Mouse (Mus musculus): ENCODE measurements around the gene Akip1. TPM values are rescaled to one million over a fixed set of nuclear protein-coding genes. Genes with fewer than 3 reads are reported as not detected.

Gene Akip1
- total and polyA plus RNA-seq, 2 experiments from 2014 or later: 6.9 to 29.5 TPM

GRCm38 (mm10) chr7:109723114-109723513 lies 19.6 kb downstream of the Akip1 start:
- H3K27ac ChIP-seq (ENCODE audit: low read depth): no peak overlapping the region
- no peak for ATAC-seq (ENCODE audit: insufficient read depth, low read depth)
- 89% methylated on average over 8 of the region's 8 CpGs for WGBS
- H3K9ac ChIP-seq (replicated peaks; ENCODE audit: low read depth, low read length): no peak overlapping the region
- no peaks in the 10 kb centered on the region for H3K9me3 ChIP-seq (replicated peaks; ENCODE audit: control insufficient read depth, low read length)
- no peak for DNase-seq (ENCODE audit: low spot score)
- no peak overlapping the region for H3K4me2 ChIP-seq (ENCODE audit: low read depth, low read length)
- H3K27me3 ChIP-seq (ENCODE audit: control insufficient read depth, insufficient read depth, low read length): no peaks in the 10 kb centered on the region
- TF ChIP-seq CTCF (IDR thresholded peaks at IDR 0.05; ENCODE audit: low read depth) (no peak), EP300 (IDR thresholded peaks at IDR 0.05; ENCODE audit: low read depth) (no peak)
- no peaks in the 10 kb centered on the region for H3K4me1 ChIP-seq (ENCODE audit: control insufficient read depth, insufficient read depth)
- H3K4me3 ChIP-seq (ENCODE audit: low read depth, low read length): no peak overlapping the region
- H3K36me3 ChIP-seq (replicated peaks; ENCODE audit: control insufficient read depth, insufficient read depth, low read length): no peaks in the 10 kb centered on the region

GRCm38 (mm10) chr7:109723697-109724096 lies 20.2 kb downstream of the Akip1 start, which contains the start of gene BC051019:
TSS of gene BC051019 (minus strand) at chr7:109723850.
- H3K4me2 ChIP-seq (ENCODE audit: low read depth, low read length): no peak within 1 kb of the TSS
- no peaks in the 10 kb centered on the region for H3K4me1 ChIP-seq (ENCODE audit: control insufficient read depth, insufficient read depth)
- H3K27me3 ChIP-seq (ENCODE audit: control insufficient read depth, insufficient read depth, low read length): no peaks in the 10 kb centered on the region
- no peak for TF ChIP-seq CTCF (IDR thresholded peaks at IDR 0.05; ENCODE audit: low read depth)
- TF ChIP-seq EP300 (IDR thresholded peaks at IDR 0.05; ENCODE audit: low read depth): no peak
- no peaks in the 10 kb centered on the region for H3K36me3 ChIP-seq (replicated peaks; ENCODE audit: control insufficient read depth, insufficient read depth, low read length)
- H3K4me3 ChIP-seq (ENCODE audit: low read depth, low read length): no peak within 1 kb of the TSS
- WGBS: 92% methylated on average over 5 of the region's 5 CpGs
- H3K9ac ChIP-seq (replicated peaks; ENCODE audit: low read depth, low read length): no peak within 1 kb of the TSS
- DNase-seq (ENCODE audit: low spot score) (no peak), ATAC-seq (ENCODE audit: insufficient read depth, low read depth) (no peak)
- no peak within 1 kb of the TSS for H3K27ac ChIP-seq (ENCODE audit: low read depth)
- no peaks in the 10 kb centered on the region for H3K9me3 ChIP-seq (replicated peaks; ENCODE audit: control insufficient read depth, low read length)

GRCm38 (mm10) chr7:109731626-109732025 lies 28.1 kb downstream of the Akip1 start, which contains the start of gene Ascl3:
TSS of gene Ascl3 (minus strand) at chr7:109731726.
- Histone ChIP-seq H3K9ac (replicated peaks; ENCODE audit: low read depth, low read length) (no peak within 1 kb of the TSS), H3K36me3 (replicated peaks; ENCODE audit: control insufficient read depth, insufficient read depth, low read length) (peaks cover 18% of the 10 kb centered on the region), H3K27ac (ENCODE audit: low read depth) (no peak within 1 kb of the TSS), H3K27me3 (ENCODE audit: control insufficient read depth, insufficient read depth, low read length) (no peaks in the 10 kb centered on the region), H3K9me3 (replicated peaks; ENCODE audit: control insufficient read depth, low read length) (no peaks in the 10 kb centered on the region), H3K4me3 (ENCODE audit: low read depth, low read length) (no peak within 1 kb of the TSS), H3K4me2 (ENCODE audit: low read depth, low read length) (no peak within 1 kb of the TSS), H3K4me1 (ENCODE audit: control insufficient read depth, insufficient read depth) (no peaks in the 10 kb centered on the region)
- no peak for ATAC-seq (ENCODE audit: insufficient read depth, low read depth)
- TF ChIP-seq EP300 (IDR thresholded peaks at IDR 0.05; ENCODE audit: low read depth) (no peak), CTCF (IDR thresholded peaks at IDR 0.05; ENCODE audit: low read depth) (no peak)
- DNase-seq (ENCODE audit: low spot score): no peak
- WGBS: 88% methylated on average over 5 of the region's 5 CpGs

GRCm38 (mm10) chr7:109734806-109735205 lies 31.3 kb downstream of the Akip1 start:
- ATAC-seq (ENCODE audit: insufficient read depth, low read depth) (no peak), DNase-seq (ENCODE audit: low spot score) (no peak)
- Histone ChIP-seq H3K9me3 (replicated peaks; ENCODE audit: control insufficient read depth, low read length) (no peaks in the 10 kb centered on the region), H3K9ac (replicated peaks; ENCODE audit: low read depth, low read length) (no peak overlapping the region), H3K4me3 (ENCODE audit: low read depth, low read length) (no peak overlapping the region), H3K36me3 (replicated peaks; ENCODE audit: control insufficient read depth, insufficient read depth, low read length) (peaks cover 46% of the 10 kb centered on the region), H3K4me2 (ENCODE audit: low read depth, low read length) (no peak overlapping the region), H3K4me1 (ENCODE audit: control insufficient read depth, insufficient read depth) (no peaks in the 10 kb centered on the region), H3K27ac (ENCODE audit: low read depth) (no peak overlapping the region), H3K27me3 (ENCODE audit: control insufficient read depth, insufficient read depth, low read length) (no peaks in the 10 kb centered on the region)
- no peak for TF ChIP-seq CTCF (IDR thresholded peaks at IDR 0.05; ENCODE audit: low read depth)
- no peak for TF ChIP-seq EP300 (IDR thresholded peaks at IDR 0.05; ENCODE audit: low read depth)
- WGBS: 74% methylated on average over 4 of the region's 4 CpGs

GRCm38 (mm10) chr7:109739822-109740370 lies 36.4 kb downstream of the Akip1 start:
- Histone ChIP-seq H3K36me3 (replicated peaks; ENCODE audit: control insufficient read depth, insufficient read depth, low read length) (peaks cover 88% of the 10 kb centered on the region), H3K4me3 (ENCODE audit: low read depth, low read length) (no peak overlapping the region), H3K4me2 (ENCODE audit: low read depth, low read length) (no peak overlapping the region), H3K27ac (ENCODE audit: low read depth) (no peak overlapping the region), H3K9me3 (replicated peaks; ENCODE audit: control insufficient read depth, low read length) (no peaks in the 10 kb centered on the region), H3K9ac (replicated peaks; ENCODE audit: low read depth, low read length) (no peak overlapping the region), H3K4me1 (ENCODE audit: control insufficient read depth, insufficient read depth) (no peaks in the 10 kb centered on the region), H3K27me3 (ENCODE audit: control insufficient read depth, insufficient read depth, low read length) (no peaks in the 10 kb centered on the region)
- no peak for ATAC-seq (ENCODE audit: insufficient read depth, low read depth)
- no peak for DNase-seq (ENCODE audit: low spot score)
- 59% methylated on average over 5 of the region's 5 CpGs for WGBS
- TF ChIP-seq EP300 (IDR thresholded peaks at IDR 0.05; ENCODE audit: low read depth) (no peak), CTCF (IDR thresholded peaks at IDR 0.05; ENCODE audit: low read depth) (no peak)

GRCm38 (mm10) chr7:109741060-109741459 lies 37.6 kb downstream of the Akip1 start:
- no peaks in the 10 kb centered on the region for H3K9me3 ChIP-seq (replicated peaks; ENCODE audit: control insufficient read depth, low read length)
- H3K4me1 ChIP-seq (ENCODE audit: control insufficient read depth, insufficient read depth): no peaks in the 10 kb centered on the region
- no peaks in the 10 kb centered on the region for H3K27me3 ChIP-seq (ENCODE audit: control insufficient read depth, insufficient read depth, low read length)
- WGBS: 90% methylated on average over 1 of the region's 1 CpGs
- H3K27ac ChIP-seq (ENCODE audit: low read depth): no peak overlapping the region
- no peak overlapping the region for H3K4me2 ChIP-seq (ENCODE audit: low read depth, low read length)
- peaks cover 87% of the 10 kb centered on the region for H3K36me3 ChIP-seq (replicated peaks; ENCODE audit: control insufficient read depth, insufficient read depth, low read length)
- no peak overlapping the region for H3K4me3 ChIP-seq (ENCODE audit: low read depth, low read length)
- TF ChIP-seq CTCF (IDR thresholded peaks at IDR 0.05; ENCODE audit: low read depth) (no peak), EP300 (IDR thresholded peaks at IDR 0.05; ENCODE audit: low read depth) (no peak)
- DNase-seq (ENCODE audit: low spot score) (no peak), ATAC-seq (ENCODE audit: insufficient read depth, low read depth) (no peak)
- no peak overlapping the region for H3K9ac ChIP-seq (replicated peaks; ENCODE audit: low read depth, low read length)

Data from heart, postnatal 0 days (tissue).